Mouse (Mus musculus): ENCODE measurements around the gene Pold4. TPM values are rescaled to one million over a fixed set of nuclear protein-coding genes. Genes with fewer than 3 reads are reported as not detected.

The Pold4 gene
- total RNA-seq, 2 experiments from 2014 or later = 105 to 122 TPM

- ATAC-seq (ENCODE audit: poor library complexity, severe bottlenecking) = peak; percentile 98
These were observed 37.1 kb downstream of the Pold4 start, which contains the start of gene Ssh3 for GRCm38 (mm10) chr19:4268566-4269361. Gene Ssh3 (minus strand): TSS chr19:4269180.

GRCm38 (mm10) chr19:4270187-4270586 lies 38.5 kb downstream of the Pold4 start:
- ATAC-seq (ENCODE audit: poor library complexity, severe bottlenecking) = no peak

- no peak for ATAC-seq (ENCODE audit: poor library complexity, severe bottlenecking)
These were observed 39.3 kb downstream of the Pold4 start for GRCm38 (mm10) chr19:4270972-4271371.

GRCm38 (mm10) chr19:4279487-4279886 lies 47.8 kb downstream of the Pold4 start:
- ATAC-seq (ENCODE audit: poor library complexity, severe bottlenecking) = no peak

GRCm38 (mm10) chr19:4280425-4280824 lies 48.7 kb downstream of the Pold4 start:
- ATAC-seq (ENCODE audit: poor library complexity, severe bottlenecking) = no peak

- ATAC-seq (ENCODE audit: poor library complexity, severe bottlenecking) = peak; percentile 96
These were observed 51.3 kb downstream of the Pold4 start, which contains the start of gene Ankrd13d for GRCm38 (mm10) chr19:4282898-4283553. Gene Ankrd13d (minus strand): TSS chr19:4283137.

Other genes starting within 250 kb of the Pold4 start
- gene Acy3, start 245.3 kb upstream of the Pold4 start, total RNA-seq (2015) = 0.51 and 0.62 TPM in 2 replicates
- not detected in 2 replicates for gene Acy3, start 245.3 kb upstream of the Pold4 start, total RNA-seq (2017)
- not detected in 2 replicates for gene Tbx10, start 239.1 kb upstream of the Pold4 start, total RNA-seq (2015)
- not detected in 2 replicates for gene Tbx10, start 239.1 kb upstream of the Pold4 start, total RNA-seq (2017)
- gene Nudt8, start 231.3 kb upstream of the Pold4 start, total RNA-seq (2015) = 8.6 and 13.4 TPM in 2 replicates
- 4.9 and 5.7 TPM in 2 replicates for gene Nudt8, start 231.3 kb upstream of the Pold4 start, total RNA-seq (2017)
- 0.45 TPM in 1 of 2 replicates, not detected in the other for gene Gm49405, start 231.3 kb upstream of the Pold4 start, total RNA-seq (2015)
- 0.28 and 1.2 TPM in 2 replicates for gene Gm49405, start 231.3 kb upstream of the Pold4 start, total RNA-seq (2017)
- gene Doc2g, start 228.6 kb upstream of the Pold4 start, total RNA-seq (2015) = 1.2 and 1.5 TPM in 2 replicates
- 0.18 and 0.37 TPM in 2 replicates for gene Doc2g, start 228.6 kb upstream of the Pold4 start, total RNA-seq (2017)
- 82.1 and 103 TPM in 2 replicates for gene Ndufv1, start 219.1 kb upstream of the Pold4 start, total RNA-seq (2015)
- gene Ndufv1, start 219.1 kb upstream of the Pold4 start, total RNA-seq (2017) = 151 and 169 TPM in 2 replicates
- gene Gstp1, start 193.9 kb upstream of the Pold4 start, total RNA-seq (2015) = 257 and 287 TPM in 2 replicates
- 69.5 and 80.2 TPM in 2 replicates for gene Gstp1, start 193.9 kb upstream of the Pold4 start, total RNA-seq (2017)
- gene Gstp2, start 185.9 kb upstream of the Pold4 start, total RNA-seq (2015) = 4.8 TPM in 1 of 2 replicates, not detected in the other
- gene Gstp2, start 185.9 kb upstream of the Pold4 start, total RNA-seq (2017) = 1.8 TPM in 1 of 2 replicates, not detected in the other
- 3.0 and 5.0 TPM in 2 replicates for gene Gstp3, start 172.3 kb upstream of the Pold4 start, total RNA-seq (2015)
- gene Gstp3, start 172.3 kb upstream of the Pold4 start, total RNA-seq (2017) = 4.0 and 4.5 TPM in 2 replicates
- not detected in 2 replicates for gene Cabp2, start 150.3 kb upstream of the Pold4 start, total RNA-seq (2015)
- gene Cabp2, start 150.3 kb upstream of the Pold4 start, total RNA-seq (2017) = not detected in 2 replicates
- gene Cdk2ap2, start 134.7 kb upstream of the Pold4 start, total RNA-seq (2015) = 245 and 277 TPM in 2 replicates
- 72.9 and 83.4 TPM in 2 replicates for gene Cdk2ap2, start 134.7 kb upstream of the Pold4 start, total RNA-seq (2017)
- 38.3 and 47.7 TPM in 2 replicates for gene Pitpnm1, start 131.9 kb upstream of the Pold4 start, total RNA-seq (2015)
- gene Pitpnm1, start 131.9 kb upstream of the Pold4 start, total RNA-seq (2017) = 30.2 and 38.9 TPM in 2 replicates
- gene Aip, start 106.0 kb upstream of the Pold4 start, total RNA-seq (2015) = 111 and 139 TPM in 2 replicates
- gene Aip, start 106.0 kb upstream of the Pold4 start, total RNA-seq (2017) = 72.5 and 76.7 TPM in 2 replicates
- not detected in 2 replicates for gene Gpr152, start 92.1 kb upstream of the Pold4 start, total RNA-seq (2015)
- gene Gpr152, start 92.1 kb upstream of the Pold4 start, total RNA-seq (2017) = not detected in 2 replicates
- 0.14 and 0.22 TPM in 2 replicates for gene Cabp4, start 87.9 kb upstream of the Pold4 start, total RNA-seq (2015)
- gene Cabp4, start 87.9 kb upstream of the Pold4 start, total RNA-seq (2017) = not detected in 2 replicates
- 279 and 345 TPM in 2 replicates for gene Coro1b, start 83.3 kb upstream of the Pold4 start, total RNA-seq (2015)
- 142 and 161 TPM in 2 replicates for gene Coro1b, start 83.3 kb upstream of the Pold4 start, total RNA-seq (2017)
- gene Ptprcap, start 78.3 kb upstream of the Pold4 start, total RNA-seq (2015) = 30.5 and 42.1 TPM in 2 replicates
- gene Ptprcap, start 78.3 kb upstream of the Pold4 start, total RNA-seq (2017) = 43.9 and 44.8 TPM in 2 replicates
- gene Rps6kb2, start 68.5 kb upstream of the Pold4 start, total RNA-seq (2015) = 21.0 and 26.7 TPM in 2 replicates
- gene Rps6kb2, start 68.5 kb upstream of the Pold4 start, total RNA-seq (2017) = 21.0 and 25.0 TPM in 2 replicates
- 3.9 and 4.7 TPM in 2 replicates for gene Carns1, start 56.4 kb upstream of the Pold4 start, total RNA-seq (2015)
- gene Carns1, start 56.4 kb upstream of the Pold4 start, total RNA-seq (2017) = 1.3 and 2.0 TPM in 2 replicates
- 52.8 and 59.9 TPM in 2 replicates for gene Tbc1d10c, start 40.6 kb upstream of the Pold4 start, total RNA-seq (2015)
- 21.5 and 33.5 TPM in 2 replicates for gene Tbc1d10c, start 40.6 kb upstream of the Pold4 start, total RNA-seq (2017)
- gene Ppp1ca, start 39.8 kb upstream of the Pold4 start, total RNA-seq (2015) = 496 and 536 TPM in 2 replicates
- 639 and 705 TPM in 2 replicates for gene Ppp1ca, start 39.8 kb upstream of the Pold4 start, total RNA-seq (2017)
- gene Rad9a, start 30.2 kb upstream of the Pold4 start, total RNA-seq (2015) = 32.8 and 36.7 TPM in 2 replicates
- gene Rad9a, start 30.2 kb upstream of the Pold4 start, total RNA-seq (2017) = 21.4 and 22.8 TPM in 2 replicates
- gene Clcf1, start 17.7 kb upstream of the Pold4 start, total RNA-seq (2015) = 1.4 and 2.9 TPM in 2 replicates
- gene Clcf1, start 17.7 kb upstream of the Pold4 start, total RNA-seq (2017) = 0.40 and 2.2 TPM in 2 replicates
- not detected in 2 replicates for gene AC109138.7, start 17.5 kb upstream of the Pold4 start, total RNA-seq (2015)
- not detected in 2 replicates for gene AC109138.7, start 17.5 kb upstream of the Pold4 start, total RNA-seq (2017)
- 15.9 and 16.5 TPM in 2 replicates for gene Ssh3, start 37.3 kb downstream of the Pold4 start, total RNA-seq (2015)
- 17.2 and 19.8 TPM in 2 replicates for gene Ssh3, start 37.3 kb downstream of the Pold4 start, total RNA-seq (2017)
- gene Ankrd13d, start 51.2 kb downstream of the Pold4 start, total RNA-seq (2015) = 6.5 and 7.2 TPM in 2 replicates
- 8.7 and 10.5 TPM in 2 replicates for gene Ankrd13d, start 51.2 kb downstream of the Pold4 start, total RNA-seq (2017)
- 278 TPM in 2 replicates for gene Grk2, start 74.3 kb downstream of the Pold4 start, total RNA-seq (2015)
- gene Grk2, start 74.3 kb downstream of the Pold4 start, total RNA-seq (2017) = 231 and 296 TPM in 2 replicates
- gene Kdm2a, start 166.4 kb downstream of the Pold4 start, total RNA-seq (2015) = 60.4 and 63.0 TPM in 2 replicates
- gene Kdm2a, start 166.4 kb downstream of the Pold4 start, total RNA-seq (2017) = 54.7 and 72.5 TPM in 2 replicates
- gene Rhod, start 207.5 kb downstream of the Pold4 start, total RNA-seq (2015) = not detected in 2 replicates
- gene Rhod, start 207.5 kb downstream of the Pold4 start, total RNA-seq (2017) = not detected in 2 replicates
- gene Syt12, start 245.5 kb downstream of the Pold4 start, total RNA-seq (2015) = not detected in 2 replicates
- gene Syt12, start 245.5 kb downstream of the Pold4 start, total RNA-seq (2017) = not detected in 2 replicates

Data from megakaryocyte, adult 5-6 weeks (primary cell).